Mouse (Mus musculus) retina, embryonic 14.5 days (tissue): ENCODE measurements around the gene Smarca5.

Experiments
- DNase-seq: peaks from one replicate; pipeline ENCODE4 v3.0.0-alpha.2; 2015; ENCODE audit warnings: low spot score

Gene Smarca5

GRCm38 (mm10) chr8:80663476-80663875, 75.8 kb downstream of the Smarca5 start:
- DNase-seq, result no peak

- no peak for DNase-seq
Measured at GRCm38 (mm10) chr8:80661055-80661454, 78.2 kb downstream of the Smarca5 start.

GRCm38 (mm10) chr8:80657639-80658038, 81.7 kb downstream of the Smarca5 start:
- DNase-seq, result no peak
